Mouse (Mus musculus) thymus, adult 2 months (tissue): ENCODE results near the gene Cux2.

Source experiments
- CTCF ChIP-seq: fragments of 200-500 bp; IDR thresholded peaks from 2 replicates; pipeline ENCODE4 v1.5.1; 2012; ENCODE audit warnings: mild to moderate bottlenecking, control low read depth, low read length, moderate library complexity, borderline replicate concordance; ENCODE audit not compliant: control insufficient read depth, poor library complexity, insufficient read depth; ENCODE audit errors: extremely low read depth
- POLR2A ChIP-seq: fragments of 200-500 bp; IDR thresholded peaks from 2 replicates; pipeline ENCODE4 v1.6.1; 2012; ENCODE audit warnings: mild to moderate bottlenecking, low read length, control low read depth, moderate library complexity; ENCODE audit not compliant: control insufficient read depth, poor library complexity, insufficient read depth; ENCODE audit errors: extremely low read depth

DNA sequence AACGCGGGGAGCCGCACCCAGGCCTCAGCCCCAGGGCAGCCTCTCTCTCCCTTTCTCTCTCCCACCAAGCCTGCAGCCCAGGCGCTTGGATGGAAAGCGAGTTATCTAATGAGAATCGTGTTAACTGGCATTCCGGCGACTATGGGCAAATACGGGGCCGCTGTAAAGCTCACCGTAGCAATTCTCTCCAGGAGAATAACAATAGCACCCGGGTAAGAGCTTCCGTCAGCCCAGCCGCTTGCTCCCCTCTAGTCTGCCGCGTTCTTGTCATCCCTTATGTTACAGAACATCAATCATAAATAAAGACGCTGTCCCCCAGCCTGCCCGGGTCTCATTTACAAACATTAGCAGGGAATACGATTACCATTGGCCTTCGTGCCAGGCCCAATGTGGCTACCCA lies 1.6 kb downstream of the Cux2 start:
- TF ChIP-seq POLR2A: no peak
- no peak for TF ChIP-seq CTCF
